21 mouse cellular contexts compared by ENCODE assay signal in the genomic region with DNA sequence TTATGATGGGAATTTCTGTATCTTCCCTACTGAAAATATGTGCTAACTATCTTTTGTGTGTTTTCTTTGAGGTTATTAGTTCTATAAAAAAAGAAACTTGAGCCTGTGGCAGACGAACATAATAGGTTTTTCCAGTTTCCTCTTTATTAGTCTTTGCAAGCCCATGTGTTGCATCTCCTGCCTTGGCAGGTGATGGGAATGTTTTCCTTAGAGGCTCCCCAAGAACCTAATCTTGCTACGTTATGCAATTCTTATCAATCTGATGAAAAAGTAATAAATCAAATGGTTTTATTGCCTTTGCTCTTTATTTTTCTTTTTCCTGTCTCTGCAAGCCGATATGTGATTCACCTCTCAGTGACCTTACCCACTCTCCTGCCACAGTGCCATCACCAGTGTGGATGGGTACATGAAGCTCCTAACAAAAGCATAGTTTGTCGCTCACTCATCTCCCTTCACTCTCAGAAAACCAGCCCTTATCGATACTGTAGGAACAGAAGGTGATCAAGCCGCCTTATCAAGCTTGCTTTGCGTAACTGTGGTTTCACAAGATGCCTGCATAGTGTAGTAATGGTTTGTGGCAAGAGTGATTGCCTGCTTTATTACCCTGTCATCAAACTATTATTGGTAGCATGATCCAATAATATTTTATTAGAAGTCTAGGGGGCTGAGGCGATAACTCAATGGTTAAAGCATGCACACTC. TPM values are rescaled to one million over a fixed set of nuclear protein-coding genes. Genes with fewer than 3 reads are reported as not detected.
"Had no signal": no experiment of that assay in that cellular context is flagged by ENCODE, and none has a peak within 500 bp of the region (broad histone marks: within the 10 kb centered on the region; RNA-seq: fewer than 3 reads in every experiment).

No protein-coding gene starts in this region.

- H3K9ac ChIP-seq: limb, embryonic 12.5 days; liver, embryonic 14.5 days; liver, postnatal 0 days; lung, embryonic 14.5 days; midbrain, embryonic 12.5 days; neural tube, embryonic 13.5 days; stomach, embryonic 15.5 days had no signal

- DNase-seq: kidney, adult 2 months; kidney, postnatal 25 days; layer of hippocampus, postnatal 36 days; liver, postnatal 0 days; lung, embryonic 14.5 days; spleen, adult 18-20 months; thymus, adult 18-20 months; thymus, postnatal 36 days had no signal

- ATAC-seq: liver, postnatal 0 days; lung, postnatal 0 days; midbrain, embryonic 16.5 days had no signal

- H3K27ac ChIP-seq: kidney, postnatal 0 days; left cerebral cortex, adult 2 months; limb, embryonic 12.5 days; liver, embryonic 14.5 days; macrophage; midbrain, embryonic 12.5 days; neural tube, embryonic 13.5 days; stomach, embryonic 15.5 days had no signal

- H3K4me2 ChIP-seq: limb, embryonic 12.5 days; liver, embryonic 11.5 days; lung, embryonic 14.5 days; midbrain, embryonic 12.5 days; neural tube, embryonic 13.5 days; stomach, embryonic 15.5 days had no signal

- H3K9me3 ChIP-seq: limb, embryonic 12.5 days; midbrain, embryonic 12.5 days; neural tube, embryonic 13.5 days; stomach, embryonic 15.5 days had no signal

- H3K36me3 ChIP-seq: limb, embryonic 12.5 days; midbrain, embryonic 12.5 days; neural tube, embryonic 13.5 days; stomach, embryonic 15.5 days had no signal

- H3K4me3 ChIP-seq: left cerebral cortex, adult 2 months; limb, embryonic 12.5 days; midbrain, embryonic 12.5 days; myocyte; neural tube, embryonic 13.5 days; stomach, embryonic 15.5 days had no signal

- H3K27me3 ChIP-seq: limb, embryonic 12.5 days; midbrain, embryonic 12.5 days; neural tube, embryonic 13.5 days; stomach, embryonic 15.5 days had no signal

RNA-seq across cellular contexts. Expression of a gene that starts 42.0 kb away (rescaled TPM):
- total RNA-seq: megakaryocyte, adult 5-6 weeks had no signal
- polyA plus RNA-seq: macrophage had no signal
